Mouse (Mus musculus) kidney, adult 2 months (tissue): ENCODE data around the gene Rcc1.

ENCODE experiments used
- CTCF ChIP-seq: fragments of 200-500 bp; conservative IDR thresholded peaks from 2 replicates; pipeline ENCODE4 v1.5.1; 2011; ENCODE audit warnings: low read depth, mild to moderate bottlenecking, control low read depth, low read length, moderate library complexity, mixed read lengths; ENCODE audit not compliant: insufficient read depth, insufficient read length
- POLR2A ChIP-seq: fragments of 200-500 bp; IDR thresholded peaks from one replicate; pipeline ENCODE4 v1.6.1; 2011; ENCODE audit warnings: low read depth, low read length, control low read depth

DNA sequence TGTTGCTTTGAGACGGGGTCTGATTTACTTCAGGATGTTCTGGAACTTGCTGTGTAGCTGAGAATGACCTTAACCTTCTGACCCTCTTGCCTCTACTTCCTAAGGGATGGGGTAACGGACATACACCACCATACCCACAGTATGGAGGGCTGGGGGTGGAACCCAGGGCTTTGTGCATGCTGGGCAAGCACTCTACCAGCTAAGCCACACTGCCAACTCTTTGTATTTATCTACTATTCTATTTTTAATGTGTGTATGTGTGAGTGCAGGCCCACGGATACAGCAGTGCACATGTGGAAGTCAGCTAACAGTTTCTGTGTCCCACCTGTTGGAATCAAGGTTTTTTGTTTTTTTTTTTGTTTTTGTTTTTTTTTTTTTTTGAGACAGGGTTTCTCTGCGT is 6.1 kb upstream of the Rcc1 start:
- TF ChIP-seq POLR2A (no peak), CTCF (no peak)
